Mouse (Mus musculus): ENCODE results near the gene Gabra3.

- TF ChIP-seq POLR2A (IDR thresholded peaks at IDR 0.05; ENCODE audit: insufficient read depth, low read depth, low read length), result no peak
- no peak for TF ChIP-seq CTCF (IDR thresholded peaks at IDR 0.05; ENCODE audit: insufficient read depth, low read depth, low read length)
Measured at GRCm38 (mm10) chrX:72655381-72655780, 1.3 kb downstream of the Gabra3 start.

All from olfactory bulb, adult 2 months (tissue).